In the genomic region with DNA sequence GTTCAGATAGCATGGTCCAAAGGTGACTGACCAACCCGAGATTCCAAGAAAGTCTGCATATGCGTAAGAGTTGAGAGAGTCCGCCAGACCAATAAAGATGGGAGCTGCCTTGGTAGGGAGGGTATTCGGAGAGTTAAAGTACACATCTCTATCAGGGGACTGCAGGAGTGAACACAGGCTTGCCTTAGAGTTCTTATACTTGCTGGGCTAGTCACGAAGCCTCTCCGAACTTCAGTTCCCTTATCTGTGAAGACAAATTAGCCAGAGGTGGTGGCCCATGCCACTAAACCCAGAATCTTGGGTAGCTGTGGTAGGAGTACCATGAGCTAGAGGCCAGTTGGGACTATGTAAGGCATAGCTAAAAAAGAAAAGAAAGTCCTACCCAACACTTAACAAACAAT, we compare ENCODE assay signal across 8 mouse cellular contexts. TPM values are rescaled to one million over a fixed set of nuclear protein-coding genes. Genes with fewer than 3 reads are reported as not detected.
A peak's percentile ranks its signal among the peaks of the same experiment; 100 is the strongest.
DNase-seq lines count a peak whose midpoint lies in the region; ATAC-seq and TF ChIP-seq lines count a peak whose summit lies in the region.

No protein-coding gene starts in this region.

- 72% methylated on average over 6 of the region's 6 CpGs for WGBS in forebrain, postnatal 0 days
- WGBS in limb, embryonic 13.5 days: 68% methylated on average over 6 of the region's 6 CpGs
- 78% methylated on average over 6 of the region's 6 CpGs for WGBS in neural tube, embryonic 15.5 days

- H3K27ac ChIP-seq in forebrain, postnatal 0 days (ENCODE audit: low read depth, low read length): no peak overlapping the region
- no peak overlapping the region for H3K27ac ChIP-seq in limb, embryonic 13.5 days
- no peak overlapping the region for H3K27ac ChIP-seq in neural tube, embryonic 15.5 days (replicated peaks)

- H3K9me3 ChIP-seq in E14TG2a.4 (ENCODE audit: low read length): no peaks in the 10 kb centered on the region
- no peaks in the 10 kb centered on the region for H3K9me3 ChIP-seq in forebrain, postnatal 0 days (ENCODE audit: low read length)
- no peaks in the 10 kb centered on the region for H3K9me3 ChIP-seq in limb, embryonic 13.5 days
- H3K9me3 ChIP-seq in neural tube, embryonic 15.5 days (replicated peaks): no peaks in the 10 kb centered on the region

- H3K9ac ChIP-seq in forebrain, postnatal 0 days: no peak overlapping the region
- no peak overlapping the region for H3K9ac ChIP-seq in limb, embryonic 13.5 days
- H3K9ac ChIP-seq in neural tube, embryonic 15.5 days (replicated peaks): no peak overlapping the region

- TF ChIP-seq CTCF in E14TG2a.4 (conservative IDR thresholded peaks at IDR 0.05; ENCODE audit: low read length): no peak
- no peak for TF ChIP-seq CTCF in forebrain, postnatal 0 days (IDR thresholded peaks at IDR 0.05; ENCODE audit: low read depth)

- H3K27me3 ChIP-seq in E14TG2a.4 (ENCODE audit: insufficient read depth, low read length): 0 out of 2 replicates have a peak, but pooled peaks cover 6% of the 10 kb centered on the region
- H3K27me3 ChIP-seq in forebrain, postnatal 0 days (ENCODE audit: insufficient read depth, low read length): no peaks in the 10 kb centered on the region
- H3K27me3 ChIP-seq in limb, embryonic 13.5 days: no peaks in the 10 kb centered on the region
- H3K27me3 ChIP-seq in neural tube, embryonic 15.5 days (replicated peaks): no peaks in the 10 kb centered on the region

- 0 out of 2 replicates have a peak overlapping the region, but pooled peaks have one; percentile 58 for H3K4me2 ChIP-seq in forebrain, postnatal 0 days (ENCODE audit: low read depth)
- peak overlapping the region; percentile 82 for H3K4me2 ChIP-seq in limb, embryonic 13.5 days (replicated peaks)
- peak overlapping the region; percentile 57 for H3K4me2 ChIP-seq in neural tube, embryonic 15.5 days

- peak overlapping the region; percentile 87 for H3K4me3 ChIP-seq in E14TG2a.4 (replicated peaks; ENCODE audit: low read length)
- peak overlapping the region; percentile 65 for H3K4me3 ChIP-seq in forebrain, postnatal 0 days (ENCODE audit: low read depth, low read length)
- no peak overlapping the region for H3K4me3 ChIP-seq in limb, embryonic 13.5 days
- H3K4me3 ChIP-seq in neural tube, embryonic 15.5 days (replicated peaks): no peak overlapping the region

- DNase-seq in CD4-positive, CD25-positive, alpha-beta regulatory T cell, adult 2 months (ENCODE audit: low read depth, low spot score): peak; percentile 8
- no peak for DNase-seq in forebrain, postnatal 0 days
- no peak for DNase-seq in layer of hippocampus, postnatal 25 days (ENCODE audit: extremely low spot score in 1 of 2, low spot score in 1 of 2)
- no peak for DNase-seq in T-cell, adult 2 months (ENCODE audit: low spot score)
- DNase-seq in gastrocnemius, adult 8-10 months (ENCODE audit: low spot score in 2 of 2): no peak

- peaks cover 9% of the 10 kb centered on the region for H3K36me3 ChIP-seq in E14TG2a.4 (ENCODE audit: insufficient read depth, low read length)
- H3K36me3 ChIP-seq in forebrain, postnatal 0 days (ENCODE audit: insufficient read depth): no peaks in the 10 kb centered on the region
- peaks cover 5% of the 10 kb centered on the region for H3K36me3 ChIP-seq in limb, embryonic 13.5 days
- no peaks in the 10 kb centered on the region for H3K36me3 ChIP-seq in neural tube, embryonic 15.5 days

- H3K4me1 ChIP-seq in E14TG2a.4 (replicated peaks; ENCODE audit: low read depth, low read length): peaks cover 25% of the 10 kb centered on the region
- H3K4me1 ChIP-seq in forebrain, postnatal 0 days (ENCODE audit: insufficient read depth): 0 out of 2 replicates have a peak, but pooled peaks cover 5% of the 10 kb centered on the region
- peaks cover 9% of the 10 kb centered on the region for H3K4me1 ChIP-seq in limb, embryonic 13.5 days
- peaks cover 16% of the 10 kb centered on the region for H3K4me1 ChIP-seq in neural tube, embryonic 15.5 days

- no peak for ATAC-seq in forebrain, postnatal 0 days
- ATAC-seq in limb, embryonic 13.5 days (ENCODE audit: low FRiP score, low read depth): no peak
- ATAC-seq in neural tube, embryonic 15.5 days (ENCODE audit: low FRiP score): peak; percentile 36; the same call in 1 of the 2 replicates

RNA-seq across cellular contexts. Expression of a gene that starts 5.1 kb away (rescaled TPM):
- 23.5 and 30.7 TPM in 2 replicates for total RNA-seq in forebrain, postnatal 0 days (2014; rRNA removed)
- 6.8 and 11.9 TPM in 2 replicates for polyA plus RNA-seq in forebrain, postnatal 0 days (2015; fragmentation: Nextera tagmentation; extraction: Ambion mirVana)
- polyA plus RNA-seq in limb, embryonic 13.5 days (2015; fragmentation: Nextera tagmentation; extraction: Ambion mirVana): 27.7 and 28.1 TPM in 2 replicates
- 17.1 and 21.0 TPM in 2 replicates for polyA plus RNA-seq in neural tube, embryonic 15.5 days (2015; fragmentation: Nextera tagmentation; extraction: Ambion mirVana)
- 10 to 100 TPM; 26.7 to 27.4 TPM for total RNA-seq in layer of hippocampus, postnatal 25 days (2021)
- total RNA-seq in gastrocnemius, adult 8-10 months (2022): 1 to 10 TPM; 6.1 to 7.3 (median 6.6) TPM

RNA-seq across cellular contexts. Expression of a gene that starts 44.1 kb away (rescaled TPM):
- total RNA-seq in forebrain, postnatal 0 days (2014; rRNA removed): 23.9 and 27.2 TPM in 2 replicates
- 6.8 and 9.9 TPM in 2 replicates for polyA plus RNA-seq in forebrain, postnatal 0 days (2015; fragmentation: Nextera tagmentation; extraction: Ambion mirVana)
- 15.3 and 16.4 TPM in 2 replicates for polyA plus RNA-seq in limb, embryonic 13.5 days (2015; fragmentation: Nextera tagmentation; extraction: Ambion mirVana)
- 13.4 and 14.8 TPM in 2 replicates for polyA plus RNA-seq in neural tube, embryonic 15.5 days (2015; fragmentation: Nextera tagmentation; extraction: Ambion mirVana)
- total RNA-seq in layer of hippocampus, postnatal 25 days (2021): 100 to 1,000 TPM in 1 of 2 experiments, 10 to 100 TPM in 1; 97.5 to 102 TPM
- total RNA-seq in gastrocnemius, adult 8-10 months (2022): 10 to 100 TPM; 72.9 to 88.9 (median 79.3) TPM

RNA-seq across cellular contexts. Expression of a gene that starts 59.1 kb away (rescaled TPM):
- 176 and 182 TPM in 2 replicates for total RNA-seq in forebrain, postnatal 0 days (2014; rRNA removed)
- polyA plus RNA-seq in forebrain, postnatal 0 days (2015; fragmentation: Nextera tagmentation; extraction: Ambion mirVana): 521 and 540 TPM in 2 replicates
- polyA plus RNA-seq in limb, embryonic 13.5 days (2015; fragmentation: Nextera tagmentation; extraction: Ambion mirVana): 656 and 713 TPM in 2 replicates
- polyA plus RNA-seq in neural tube, embryonic 15.5 days (2015; fragmentation: Nextera tagmentation; extraction: Ambion mirVana): 502 and 529 TPM in 2 replicates
- total RNA-seq in layer of hippocampus, postnatal 25 days (2021): 100 to 1,000 TPM; 118 to 130 TPM
- total RNA-seq in gastrocnemius, adult 8-10 months (2022): 10 to 100 TPM; 21.4 to 35.6 (median 25.4) TPM

Comparison
In these comparisons a context has a peak if more than half of its experiments do, and no peak if none do; other contexts are left out.
1. H3K4me3 ChIP-seq: peak in E14TG2a.4 (single experiment) and forebrain, postnatal 0 days (single experiment); none in limb, embryonic 13.5 days (single experiment) and neural tube, embryonic 15.5 days (single experiment).
2. Peak in every context shown above with its lines, with median percentiles within 50 percentile points of each other: H3K4me2 ChIP-seq.